Mouse (Mus musculus) ES-Bruce4 (cell line): Measurements from ENCODE around the gene Vwa8. TPM values are rescaled to one million over a fixed set of nuclear protein-coding genes. Genes with fewer than 3 reads are reported as not detected.

Source experiments
- H3K27ac ChIP-seq: 2 replicates; pipeline ENCODE4 v1.5.1; 2012; ENCODE audit warnings: low read length, inconsistent platforms; ENCODE audit not compliant: insufficient read depth
- H3K27me3 ChIP-seq: 2 replicates; pipeline ENCODE4 v1.6.1; 2012; ENCODE audit warnings: mild to moderate bottlenecking, low read length, inconsistent platforms; ENCODE audit not compliant: control insufficient read depth, poor library complexity, insufficient read depth, severe bottlenecking
- H3K36me3 ChIP-seq: 2 replicates; pipeline ENCODE4 v1.6.1; 2012; ENCODE audit warnings: inconsistent platforms, mild to moderate bottlenecking, low read length, moderate library complexity; ENCODE audit not compliant: control insufficient read depth, poor library complexity, insufficient read depth, severe bottlenecking
- H3K4me1 ChIP-seq: one replicate; pipeline ENCODE4 v1.8.1; 2011; ENCODE audit warnings: low read length; ENCODE audit not compliant: control insufficient read depth, insufficient read depth
- H3K4me3 ChIP-seq: 2 replicates; pipeline ENCODE4 v1.5.1; 2011; ENCODE audit warnings: low read depth, mild to moderate bottlenecking, low read length
- H3K9ac ChIP-seq: 2 replicates; pipeline ENCODE4 v1.6.1; 2012; ENCODE audit warnings: low read depth, mild to moderate bottlenecking, inconsistent platforms; ENCODE audit not compliant: poor library complexity, severe bottlenecking
- H3K9me3 ChIP-seq: replicated peaks from 2 replicates; pipeline ENCODE4 v1.6.1; 2012; ENCODE audit warnings: mild to moderate bottlenecking, low read length, inconsistent platforms; ENCODE audit not compliant: control insufficient read depth, poor library complexity, insufficient read depth, severe bottlenecking
- CTCF ChIP-seq: IDR thresholded peaks from one replicate; pipeline ENCODE4 v1.8.1; 2011; ENCODE audit warnings: low read depth, low read length
- EP300 ChIP-seq: IDR thresholded peaks from 2 replicates; pipeline ENCODE4 v1.6.1; 2011; ENCODE audit warnings: low read depth, low read length; ENCODE audit not compliant: insufficient read depth
- POLR2A ChIP-seq: IDR thresholded peaks from one replicate; pipeline ENCODE4 v1.8.1; 2011; ENCODE audit warnings: low read length; ENCODE audit not compliant: insufficient read depth
- polyA plus RNA-seq: library from polyadenylated mRNA; stranded (reverse); fragments of >200 nt; gene quantifications from 2 replicates; pipeline ENCODE4 v1.2.4, GENCODE M21; 2011; ENCODE audit warnings: low read depth; ENCODE audit not compliant: missing spikeins, insufficient read depth, insufficient read length

The Vwa8 gene
- polyA plus RNA-seq, 1 experiment = 13.1 TPM

- no peaks in the 10 kb centered on the region for H3K27me3 ChIP-seq
- H3K36me3 ChIP-seq = no peaks in the 10 kb centered on the region
- TF ChIP-seq CTCF = no peak
- TF ChIP-seq POLR2A = no peak
- TF ChIP-seq EP300 = no peak
- H3K4me3 ChIP-seq = no peak overlapping the region
- H3K9ac ChIP-seq = no peak overlapping the region
- no peak overlapping the region for H3K27ac ChIP-seq
- no peaks in the 10 kb centered on the region for H3K4me1 ChIP-seq
- no peaks in the 10 kb centered on the region for H3K9me3 ChIP-seq
Measured at GRCm38 (mm10) chr14:79159451-79159850, 310.6 kb downstream of the Vwa8 start.

- H3K4me3 ChIP-seq = no peak overlapping the region
- no peaks in the 10 kb centered on the region for H3K4me1 ChIP-seq
- no peaks in the 10 kb centered on the region for H3K36me3 ChIP-seq
- no peaks in the 10 kb centered on the region for H3K9me3 ChIP-seq
- no peak overlapping the region for H3K9ac ChIP-seq
- TF ChIP-seq POLR2A (no peak), EP300 (no peak), CTCF (no peak)
- no peaks in the 10 kb centered on the region for H3K27me3 ChIP-seq
- H3K27ac ChIP-seq = no peak overlapping the region
Measured at GRCm38 (mm10) chr14:79160486-79160885, 311.6 kb downstream of the Vwa8 start.

- Histone ChIP-seq H3K36me3 (no peaks in the 10 kb centered on the region), H3K27ac (no peak overlapping the region), H3K4me1 (no peaks in the 10 kb centered on the region), H3K27me3 (no peaks in the 10 kb centered on the region), H3K9ac (no peak overlapping the region), H3K4me3 (no peak overlapping the region), H3K9me3 (no peaks in the 10 kb centered on the region)
- TF ChIP-seq CTCF (no peak), EP300 (no peak), POLR2A (no peak)
Measured at GRCm38 (mm10) chr14:79160966-79161365, 312.1 kb downstream of the Vwa8 start.

GRCm38 (mm10) chr14:79161741-79162140, 312.9 kb downstream of the Vwa8 start:
- Histone ChIP-seq H3K9me3 (no peaks in the 10 kb centered on the region), H3K36me3 (no peaks in the 10 kb centered on the region), H3K4me1 (no peaks in the 10 kb centered on the region), H3K9ac (no peak overlapping the region), H3K27me3 (no peaks in the 10 kb centered on the region), H3K27ac (no peak overlapping the region), H3K4me3 (no peak overlapping the region)
- no peak for TF ChIP-seq EP300
- TF ChIP-seq POLR2A = no peak
- no peak for TF ChIP-seq CTCF

GRCm38 (mm10) chr14:79162678-79163077, 313.8 kb downstream of the Vwa8 start:
- Histone ChIP-seq H3K27ac (no peak overlapping the region), H3K36me3 (no peaks in the 10 kb centered on the region), H3K9ac (no peak overlapping the region), H3K4me3 (no peak overlapping the region), H3K9me3 (no peaks in the 10 kb centered on the region), H3K27me3 (no peaks in the 10 kb centered on the region), H3K4me1 (no peaks in the 10 kb centered on the region)
- TF ChIP-seq CTCF = no peak
- no peak for TF ChIP-seq POLR2A

GRCm38 (mm10) chr14:79164334-79164733, 315.5 kb downstream of the Vwa8 start:
- TF ChIP-seq CTCF (no peak), POLR2A (no peak), EP300 (no peak)
- no peaks in the 10 kb centered on the region for H3K4me1 ChIP-seq
- H3K9ac ChIP-seq = no peak overlapping the region
- H3K36me3 ChIP-seq = no peaks in the 10 kb centered on the region
- no peak overlapping the region for H3K27ac ChIP-seq
- H3K9me3 ChIP-seq = no peaks in the 10 kb centered on the region
- H3K4me3 ChIP-seq = no peak overlapping the region
- no peaks in the 10 kb centered on the region for H3K27me3 ChIP-seq

- H3K4me3 ChIP-seq = no peak overlapping the region
- H3K36me3 ChIP-seq = no peaks in the 10 kb centered on the region
- H3K27me3 ChIP-seq = no peaks in the 10 kb centered on the region
- no peak overlapping the region for H3K27ac ChIP-seq
- H3K9me3 ChIP-seq = no peaks in the 10 kb centered on the region
- H3K4me1 ChIP-seq = no peaks in the 10 kb centered on the region
- no peak for TF ChIP-seq EP300
- TF ChIP-seq POLR2A = no peak
- TF ChIP-seq CTCF = peak; percentile 63
- H3K9ac ChIP-seq = no peak overlapping the region
Measured at GRCm38 (mm10) chr14:79164925-79165324, 316.1 kb downstream of the Vwa8 start.
